Mouse (Mus musculus) Patski (cell line): Measurements from ENCODE around the gene Hipk4. TPM values are rescaled to one million over a fixed set of nuclear protein-coding genes. Genes with fewer than 3 reads are reported as not detected.
A peak's percentile ranks its signal among the peaks of the same experiment; 100 is the strongest.

Experiments used
- ATAC-seq: fragments of 100-300 bp; one replicate; pipeline ENCODE4 v1.8.0; 2021
- CTCF ChIA-PET: fragments of 350-600 bp; sonication (Branson Sonifier 250); formaldehyde crosslinking; loops from one replicate; lab custom pipeline; 2022; ENCODE audit warnings: inconsistent platforms; lab: Charles Lee
- POLR2A ChIA-PET: fragments of 350-600 bp; sonication (Branson Sonifier 250); formaldehyde crosslinking; loops from one replicate; lab custom pipeline; 2022; ENCODE audit warnings: antibody characterized with exemption, inconsistent platforms; lab: Charles Lee
- DNase-seq: peaks from one replicate; pipeline ENCODE4 v3.0.0-alpha.2; 2011; ENCODE audit warnings: low read depth, low spot score
- H3K27me3 ChIP-seq: fragments of 371-371 bp; one replicate; pipeline ENCODE4 v1.5.1; 2021
- CTCF ChIP-seq: fragments of 100-300 bp; IDR thresholded peaks from one replicate; pipeline ENCODE4 v1.5.1; 2021
- in situ Hi-C: fragments of 300-500 bp; cut with MboI; formaldehyde crosslinking; loops from 3 replicates; pipeline ENCODE4 v1.11.1; 2018; ENCODE audit warnings: low pct_unique_long_range_greater_than_20kb, mixed read lengths
- polyA plus RNA-seq: library from polyadenylated mRNA; unstranded; gene quantifications from one replicate; pipeline ENCODE4 v1.2.3, GENCODE M21; 2021

Gene Hipk4
- polyA plus RNA-seq: 0.95 TPM

DNA sequence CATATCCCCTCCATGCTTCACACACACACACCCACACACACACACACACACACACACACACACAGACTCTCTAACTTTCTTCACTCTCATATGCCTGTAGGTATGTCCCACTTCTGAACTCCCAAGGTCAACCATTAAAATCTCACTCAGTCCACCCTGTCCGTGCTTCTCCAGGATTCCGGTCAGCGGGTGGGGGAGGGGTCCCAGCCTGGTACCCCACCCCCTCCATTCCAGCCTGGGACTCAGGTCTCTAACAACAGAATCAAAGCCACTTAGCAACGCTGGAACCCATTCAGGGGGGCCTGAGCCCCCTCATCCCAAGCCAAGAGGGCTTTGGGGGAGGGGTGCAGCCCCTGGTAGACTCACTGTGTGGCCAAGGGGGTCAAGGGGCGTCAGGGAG lies at the start of gene Hipk4:
Gene Hipk4 (plus strand): TSS at position 301 of the 400 bp plus-strand sequence.
- in situ Hi-C loops: no loop called here
- TF ChIP-seq CTCF: no peak
- ChIA-PET CTCF (no interaction called here), POLR2A (no interaction called here)
- no peak for DNase-seq
- ATAC-seq: no peak
- no peaks in the 10 kb centered on the region for H3K27me3 ChIP-seq

DNA sequence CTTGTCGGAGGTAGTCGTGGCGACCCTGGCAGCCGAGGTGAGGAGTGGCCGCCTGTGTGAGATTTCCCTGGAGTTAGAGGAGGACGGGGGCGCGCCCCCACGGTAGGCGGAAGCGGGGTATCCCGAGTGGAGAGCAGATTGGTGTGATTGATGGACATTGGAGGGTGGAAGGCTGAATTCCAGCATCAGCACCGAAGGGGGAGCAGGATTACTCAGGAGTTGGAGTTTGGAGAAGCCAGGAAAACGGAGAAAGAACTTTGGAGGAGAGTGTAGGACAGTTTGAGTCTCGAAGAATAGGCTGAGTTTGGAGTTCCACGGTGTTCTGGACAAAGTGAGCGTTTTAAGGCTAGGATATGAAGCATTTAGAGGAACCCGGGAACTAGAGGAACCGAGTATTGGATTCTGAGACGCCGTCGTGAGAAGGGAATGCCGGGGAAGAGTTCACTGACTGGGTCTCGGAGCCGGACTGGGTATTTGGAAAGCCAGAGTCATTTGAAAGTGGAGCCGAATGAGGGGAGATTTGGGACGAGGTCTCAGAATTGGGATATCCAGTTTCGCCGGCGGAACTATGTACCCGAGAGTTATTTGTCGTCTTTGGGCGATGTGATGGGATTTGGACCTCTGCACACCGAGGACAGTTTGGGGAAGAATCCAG lies 49.1 kb upstream of the Hipk4 start:
- CTCF ChIA-PET: interaction anchor here (0.8 to 2.4 kb wide), 9 partner anchors 13 to 53 kb away, joined by 3 to 7 read pairs (median 4); partner anchors contain the start of gene Sertad1
- DNase-seq (peak; percentile 17), ATAC-seq (peak; percentile 2)
- in situ Hi-C loops: no loop called here
- POLR2A ChIA-PET: interaction anchor here (0.8 to 1.5 kb wide), 2 partner anchors 17 to 34 kb away, joined by 3 to 5 read pairs; no protein-coding TSS in a partner anchor
- no peaks in the 10 kb centered on the region for H3K27me3 ChIP-seq
- TF ChIP-seq CTCF: no peak

DNA sequence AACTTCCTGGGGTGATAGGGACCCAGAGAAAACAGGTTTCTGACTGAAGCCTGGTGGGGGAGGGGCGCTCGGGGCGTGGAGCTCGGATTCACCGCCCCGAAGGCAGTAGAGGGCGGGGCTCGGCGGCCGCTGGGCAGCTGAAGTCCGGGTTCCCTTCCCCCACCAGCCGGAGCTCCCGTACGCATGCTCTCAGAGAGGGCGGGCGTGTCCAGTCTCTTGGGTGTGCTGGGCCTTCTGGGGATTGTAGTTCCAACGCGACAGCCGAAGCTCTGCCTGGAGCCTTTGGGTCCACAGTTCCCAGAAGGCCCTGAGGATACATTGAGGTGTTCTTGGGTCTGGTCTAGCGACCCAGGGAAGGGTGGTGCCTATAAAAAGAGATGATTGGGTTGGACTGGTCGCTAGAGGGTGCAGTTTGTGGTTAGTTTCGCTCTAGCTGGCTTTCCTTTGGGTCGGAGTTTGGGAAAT lies 48.5 kb upstream of the Hipk4 start:
- TF ChIP-seq CTCF: no peak
- ChIA-PET CTCF (interaction anchor here (0.8 to 2.4 kb wide), 8 partner anchors 13 to 52 kb away, joined by 3 to 7 read pairs (median 4); partner anchors contain the start of gene Sertad1), POLR2A (interaction anchor here (0.8 to 1.5 kb wide), 2 partner anchors 17 to 33 kb away, joined by 3 to 5 read pairs; no protein-coding TSS in a partner anchor)
- H3K27me3 ChIP-seq: no peaks in the 10 kb centered on the region
- in situ Hi-C loops: no loop called here
- ATAC-seq: peak; percentile 94
- peak; percentile 94 for DNase-seq

DNA sequence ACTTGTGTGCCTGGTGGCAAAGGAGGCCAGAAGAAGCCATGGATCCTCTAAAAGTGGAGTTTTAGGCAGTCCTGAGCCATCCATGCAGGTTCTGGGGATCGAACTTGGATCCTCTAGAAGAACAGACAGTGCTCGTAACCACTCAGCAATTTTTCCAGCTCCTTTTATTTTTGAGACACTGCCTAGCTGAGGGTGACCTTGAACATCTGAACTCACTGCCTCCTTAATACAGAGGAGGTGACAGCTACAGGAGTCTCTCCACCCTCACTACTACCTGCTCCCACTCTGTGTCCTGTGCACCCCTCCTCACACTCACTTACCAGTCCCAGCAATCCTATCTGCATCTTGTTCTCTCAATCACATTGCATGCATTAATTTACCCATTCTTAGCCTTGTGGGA lies 47.5 kb upstream of the Hipk4 start:
- DNase-seq (no peak), ATAC-seq (no peak)
- H3K27me3 ChIP-seq: no peaks in the 10 kb centered on the region
- POLR2A ChIA-PET: interaction anchor here (1.5 kb wide), 1 partner anchor 15 kb away, joined by 5 read pairs; no protein-coding TSS in a partner anchor
- in situ Hi-C loops: loop anchor here (25.0 kb wide), 1 partner anchor 288 kb away; the partner anchor contains the start of genes BC024978, Gm21983, Mia and Rab4b
- CTCF ChIA-PET: interaction anchor here (1.0 to 2.4 kb wide), 3 partner anchors 15 to 33 kb away, joined by 3 to 7 read pairs (median 3); no protein-coding TSS in a partner anchor
- TF ChIP-seq CTCF: no peak

DNA sequence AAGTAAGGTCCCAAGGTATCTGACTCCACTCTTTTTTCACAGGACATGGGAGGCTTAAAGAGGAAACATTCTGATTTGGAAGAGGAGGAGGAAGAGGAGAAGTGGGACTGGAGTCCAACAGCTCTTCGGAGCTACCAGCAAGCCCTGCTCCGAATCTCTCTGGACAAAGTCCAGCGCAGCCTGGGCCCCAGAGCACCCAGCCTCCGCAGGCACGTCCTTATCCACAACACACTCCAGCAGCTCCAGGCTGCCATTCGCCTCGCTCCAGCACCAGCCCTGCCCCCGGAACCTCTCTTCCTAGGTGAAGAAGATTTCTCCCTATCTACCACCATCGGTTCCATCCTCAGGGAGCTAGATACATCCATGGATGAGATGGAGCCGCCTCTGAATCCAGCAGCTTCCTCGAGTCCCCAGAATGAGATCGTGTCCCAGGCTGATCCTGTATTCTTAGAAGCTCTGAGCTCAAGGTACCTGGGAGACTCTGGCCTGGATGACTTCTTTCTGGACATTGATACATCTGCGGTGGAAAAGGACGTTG lies 46.9 kb upstream of the Hipk4 start:
- ChIA-PET CTCF (interaction anchor here (1.0 to 2.4 kb wide), 2 partner anchors 14 to 32 kb away, joined by 3 to 7 read pairs; no protein-coding TSS in a partner anchor), POLR2A (no interaction called here)
- no peaks in the 10 kb centered on the region for H3K27me3 ChIP-seq
- in situ Hi-C loops: loop anchor here (25.0 kb wide), 1 partner anchor 289 kb away; the partner anchor contains the start of genes BC024978, Gm21983, Mia and Rab4b
- DNase-seq: no peak
- no peak for TF ChIP-seq CTCF
- ATAC-seq: no peak

DNA sequence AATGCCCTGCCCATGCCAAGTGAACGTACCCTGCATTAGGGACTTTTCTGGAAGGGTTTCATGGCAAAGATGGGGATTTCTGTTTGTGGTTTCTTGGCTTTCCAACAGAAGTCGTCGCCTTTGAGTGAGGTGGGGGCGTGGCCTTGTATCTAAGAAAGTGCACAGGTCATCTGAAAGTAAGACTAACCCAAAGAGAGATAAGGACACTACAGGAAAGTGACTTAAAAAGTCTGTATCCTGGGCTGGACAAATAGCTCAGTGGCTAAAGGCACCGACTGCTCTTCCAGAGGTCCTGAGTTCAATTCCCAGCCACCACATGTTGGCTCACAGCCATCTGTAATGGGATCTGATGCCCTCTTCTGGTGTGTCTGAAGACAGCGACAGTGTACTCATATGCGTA lies 44.5 kb upstream of the Hipk4 start:
- ATAC-seq: no peak
- no peak for TF ChIP-seq CTCF
- in situ Hi-C loops: loop anchor here (25.0 kb wide), 1 partner anchor 291 kb away; the partner anchor contains the start of genes BC024978, Gm21983, Mia and Rab4b
- H3K27me3 ChIP-seq: no peaks in the 10 kb centered on the region
- CTCF ChIA-PET: interaction anchor here (1.5 to 2.8 kb wide), 2 partner anchors 13 to 48 kb away, joined by 9 read pairs; no protein-coding TSS in a partner anchor
- no peak for DNase-seq
- POLR2A ChIA-PET: no interaction called here

DNA sequence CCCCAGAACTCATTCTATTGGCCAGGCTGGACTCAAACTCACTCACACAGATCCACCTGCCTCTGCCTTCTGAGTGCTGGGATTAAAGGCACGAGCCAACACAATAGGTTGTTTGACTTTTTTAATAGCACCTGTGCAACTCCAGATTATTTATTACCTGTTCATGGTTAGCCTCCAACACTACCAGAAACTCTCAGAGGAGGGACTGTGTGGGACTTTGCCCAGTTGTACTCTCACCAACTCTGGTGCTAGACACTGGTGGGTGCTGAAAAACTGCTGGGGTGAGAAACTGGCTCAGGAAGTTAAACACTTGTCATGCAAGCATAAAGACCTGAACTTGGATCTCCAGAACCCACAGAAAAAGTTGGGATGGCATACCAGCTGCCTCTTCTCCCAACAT lies 43.3 kb upstream of the Hipk4 start:
- POLR2A ChIA-PET: no interaction called here
- ATAC-seq: no peak
- CTCF ChIA-PET: interaction anchor here (1.5 to 2.8 kb wide), 3 partner anchors 11 to 47 kb away, joined by 4 to 9 read pairs (median 9); no protein-coding TSS in a partner anchor

DNA sequence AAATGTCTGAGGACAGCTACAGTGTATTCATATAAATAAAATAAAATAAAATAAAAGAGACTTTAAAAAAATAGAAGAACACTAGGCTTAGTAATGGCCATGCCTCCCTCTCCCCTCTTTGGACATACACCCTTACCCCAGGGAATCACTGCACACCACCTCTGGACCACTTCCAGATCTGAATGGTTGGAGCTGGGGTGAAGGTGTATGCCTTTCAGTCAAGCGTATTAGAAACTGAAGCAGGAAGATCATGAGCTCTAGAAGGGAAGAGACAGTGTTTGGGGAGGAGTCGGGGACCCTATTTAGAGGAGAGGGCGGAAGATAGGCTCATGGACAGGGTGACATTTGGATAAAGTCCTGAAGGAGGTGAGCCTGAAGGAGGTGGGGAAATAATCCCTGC lies 42.6 kb upstream of the Hipk4 start:
- ATAC-seq (no peak), DNase-seq (no peak)
- in situ Hi-C loops: loop anchor here (25.0 kb wide), 1 partner anchor 293 kb away; the partner anchor contains the start of genes BC024978, Gm21983, Mia and Rab4b
- CTCF ChIA-PET: interaction anchor here (1.3 to 2.8 kb wide), 3 partner anchors 11 to 29 kb away, joined by 3 to 9 read pairs (median 4); no protein-coding TSS in a partner anchor
- H3K27me3 ChIP-seq: no peaks in the 10 kb centered on the region
- TF ChIP-seq CTCF: no peak
- POLR2A ChIA-PET: interaction anchor here (0.5 to 1.0 kb wide), 2 partner anchors 20 to 95 kb away, joined by 3 read pairs; no protein-coding TSS in a partner anchor

More for the DNA sequence above, 43.3 kb upstream of the Hipk4 start:
- no peak for DNase-seq
- in situ Hi-C loops: loop anchor here (25.0 kb wide), 1 partner anchor 292 kb away; the partner anchor contains the start of genes BC024978, Gm21983, Mia and Rab4b
- H3K27me3 ChIP-seq: no peaks in the 10 kb centered on the region
- TF ChIP-seq CTCF: no peak

DNA sequence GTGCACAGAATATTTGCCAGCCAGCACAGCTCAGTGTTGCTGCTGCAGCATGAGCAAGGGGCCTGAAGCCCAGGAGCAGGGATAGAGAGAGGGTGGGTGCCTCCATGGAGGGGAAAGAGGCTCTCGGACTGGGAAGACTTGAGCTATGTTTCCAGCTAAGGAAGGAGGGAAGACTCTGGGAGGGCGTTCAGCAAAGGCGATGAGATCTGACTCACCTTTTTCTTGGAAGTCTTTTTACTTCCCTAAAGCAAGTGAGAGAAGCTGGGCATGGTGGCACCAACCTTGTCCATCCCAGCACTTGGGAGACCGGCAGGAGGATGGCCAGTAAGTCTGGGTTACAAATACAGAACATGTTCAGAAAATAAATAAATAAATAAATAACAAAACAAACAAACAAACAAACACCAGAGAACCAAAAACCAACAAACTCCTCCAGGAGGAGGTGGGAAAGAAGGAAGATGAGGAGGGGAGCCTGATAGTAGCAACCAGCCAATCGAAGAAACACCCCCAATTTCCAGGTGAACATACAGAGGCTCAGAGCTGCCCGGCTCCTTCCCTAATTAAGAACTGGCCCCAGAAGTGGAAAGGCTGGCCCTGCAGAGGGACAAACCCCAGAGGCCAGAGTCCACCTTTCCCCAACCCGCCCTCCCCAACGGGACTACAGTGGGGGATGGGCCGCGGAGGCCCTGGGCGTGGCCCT lies 42.0 kb upstream of the Hipk4 start:
- in situ Hi-C loops: loop anchor here (25.0 kb wide), 1 partner anchor 294 kb away; the partner anchor contains the start of genes BC024978, Gm21983, Mia and Rab4b

More for the DNA sequence above, 42.0 kb upstream of the Hipk4 start:
- no peak for TF ChIP-seq CTCF
- H3K27me3 ChIP-seq: no peaks in the 10 kb centered on the region
- DNase-seq (no peak), ATAC-seq (no peak)
- POLR2A ChIA-PET: interaction anchor here (0.5 to 1.0 kb wide), 2 partner anchors 19 to 94 kb away, joined by 3 read pairs; no protein-coding TSS in a partner anchor
- CTCF ChIA-PET: interaction anchor here (1.3 to 2.8 kb wide), 3 partner anchors 10 to 28 kb away, joined by 3 to 9 read pairs (median 4); no protein-coding TSS in a partner anchor
